Comparison of ENCODE assay signal across 9 mouse cellular contexts in the genomic region with DNA sequence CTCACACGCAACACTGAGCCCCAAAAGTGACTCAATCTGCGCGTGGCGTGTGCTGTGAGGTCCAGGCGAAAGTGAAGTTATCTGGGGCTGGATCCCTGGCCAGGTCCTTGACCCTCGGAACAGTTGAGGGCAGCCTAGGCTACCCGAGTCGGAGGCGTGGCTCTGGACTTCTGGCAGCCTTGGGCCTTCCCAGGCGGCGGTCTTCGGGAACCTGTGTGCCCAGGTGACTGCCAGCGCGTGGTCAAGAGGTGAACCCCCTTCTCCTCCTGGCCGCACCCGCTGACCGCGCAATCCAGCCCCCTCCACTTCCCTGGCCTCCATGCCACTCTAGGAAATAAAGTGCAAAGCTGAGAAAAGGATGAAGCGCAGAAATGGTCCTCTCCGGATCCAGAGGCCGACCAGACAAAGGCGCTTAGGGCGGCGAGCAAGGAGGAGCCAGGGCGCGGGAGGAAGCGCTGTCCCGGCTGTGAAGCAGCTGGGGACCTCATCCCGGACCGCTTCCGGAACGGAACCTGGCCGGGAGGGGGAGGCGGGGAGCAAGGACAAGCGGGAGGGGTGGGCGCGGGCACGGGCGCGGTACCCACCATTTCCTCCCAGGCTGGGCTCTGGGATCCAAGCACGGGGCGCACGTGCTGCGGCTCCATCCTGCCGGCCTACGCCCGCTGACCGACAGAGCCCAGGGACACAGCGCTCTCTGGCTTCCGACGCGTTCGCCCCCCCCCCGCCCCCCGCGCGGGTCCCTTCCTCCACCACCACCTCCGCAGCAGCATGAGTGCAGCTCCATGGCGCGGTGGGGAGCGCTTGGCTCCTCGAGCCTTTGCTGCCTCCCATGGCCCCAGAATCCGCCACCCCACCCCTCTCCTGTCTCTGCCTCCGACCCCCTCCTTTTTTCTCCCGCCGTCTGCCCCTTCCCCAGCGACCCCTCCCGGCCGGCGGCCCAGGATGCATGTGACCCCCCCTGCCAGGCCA. TPM values are rescaled to one million over a fixed set of nuclear protein-coding genes. Genes with fewer than 3 reads are reported as not detected.
DNase-seq lines count a peak whose midpoint lies in the region; ATAC-seq and TF ChIP-seq lines count a peak whose summit lies in the region.
"Not testable (repeated sequence)": the region's sequence is repeated elsewhere in the genome, so short reads cannot be mapped to it uniquely, and the experiment has no call there.
"Had no signal": no experiment of that assay in that cellular context is flagged by ENCODE, and none has a peak within 500 bp of the region (broad histone marks: within the 10 kb centered on the region; RNA-seq: fewer than 3 reads in every experiment).

Gene Gm10406, minus strand, starts transcription at position 669 of the 969 bp plus-strand sequence.

- not testable (repeated sequence) for H3K36me3 ChIP-seq in ES-E14 (ENCODE audit: control insufficient read depth, insufficient read depth, low read length, poor library complexity, severe bottlenecking); hindbrain, embryonic 12.5 days; liver, embryonic 12.5 days; stomach, postnatal 0 days (ENCODE audit: control insufficient read depth, insufficient read depth, low read length)

- not testable (repeated sequence) for H3K4me1 ChIP-seq in ES-E14 (ENCODE audit: control insufficient read depth in 2 of 2, insufficient read depth in 2 of 2, low read length in 2 of 2, poor library complexity in 1 of 2); hindbrain, embryonic 12.5 days; liver, embryonic 12.5 days; stomach, postnatal 0 days (replicated peaks; ENCODE audit: control insufficient read depth, insufficient read depth)

- H3K4me2 ChIP-seq in hindbrain, embryonic 12.5 days (replicated peaks), result peak within 1 kb of the TSS; percentile 77
- H3K4me2 ChIP-seq in liver, embryonic 12.5 days, result peak within 1 kb of the TSS; percentile 55
- H3K4me2 ChIP-seq in stomach, postnatal 0 days (replicated peaks; ENCODE audit: low read depth), result peak within 1 kb of the TSS; percentile 60

- not testable (repeated sequence) for ATAC-seq in hindbrain, embryonic 12.5 days (ENCODE audit: low FRiP score); liver, embryonic 12.5 days; stomach, postnatal 0 days (ENCODE audit: low FRiP score, low TSS enrichment)

- H3K27ac ChIP-seq in ES-E14 (ENCODE audit: insufficient read depth, low read depth, low read length, poor library complexity, severe bottlenecking); liver, embryonic 12.5 days; stomach, postnatal 0 days (replicated peaks): not testable (repeated sequence)
- peak within 1 kb of the TSS; percentile 57 for H3K27ac ChIP-seq in hindbrain, embryonic 12.5 days

- H3K9ac ChIP-seq in ES-E14 (ENCODE audit: insufficient read depth, low read depth, low read length, poor library complexity, severe bottlenecking), result peak within 1 kb of the TSS; percentile 76
- H3K9ac ChIP-seq in hindbrain, embryonic 12.5 days, result peak within 1 kb of the TSS; percentile 72
- not testable (repeated sequence) for H3K9ac ChIP-seq in liver, embryonic 12.5 days
- H3K9ac ChIP-seq in stomach, postnatal 0 days (ENCODE audit: low read length), result 0 out of 2 replicates have a peak within 1 kb of the TSS, but pooled peaks have one; percentile 35

- under 1% methylated on average over 38 of the region's 70 CpGs for WGBS in hindbrain, embryonic 12.5 days
- WGBS in liver, embryonic 12.5 days (ENCODE audit: insufficient replicate concordance), result 2% methylated on average over 24 of the region's 70 CpGs
- under 1% methylated on average over 50 of the region's 70 CpGs for WGBS in stomach, postnatal 0 days

- not testable (repeated sequence) for DNase-seq in ES-E14 (ENCODE audit: low read depth, low spot score)
- peak; percentile 27 for DNase-seq in embryo, embryonic 10.5 days (ENCODE audit: low spot score)
- DNase-seq in gastrocnemius, postnatal 10 days, result peak; percentile 21
- peak; percentile 17 for DNase-seq in layer of hippocampus, adult 11-12 months (ENCODE audit: low spot score)
- DNase-seq in naive thymus-derived CD4-positive, alpha-beta T cell, adult 2 months (ENCODE audit: low read depth), result peak; percentile 0
- DNase-seq in stomach, postnatal 0 days (ENCODE audit: low spot score), result peak; percentile 14

- not testable (repeated sequence) for TF ChIP-seq CTCF in stomach, postnatal 0 days (IDR thresholded peaks at IDR 0.05; ENCODE audit: low read depth)

- in situ Hi-C loops in ES-E14 (cut with MboI; ENCODE audit: low sequenced_read_pairs in 2 of 2, unreplicated experiment in 2 of 2), result not testable (repeated sequence)

- not testable (repeated sequence) for TF ChIP-seq EP300 in stomach, postnatal 0 days (optimal IDR thresholded peaks at IDR 0.05)

- H3K27me3 ChIP-seq in hindbrain, embryonic 12.5 days; stomach, postnatal 0 days (ENCODE audit: control insufficient read depth, insufficient read depth, low read length): not testable (repeated sequence)
- peaks cover 10% of the 10 kb centered on the region for H3K27me3 ChIP-seq in liver, embryonic 12.5 days (replicated peaks)

- H3K4me3 ChIP-seq in ES-E14 (ENCODE audit: insufficient read depth in 1 of 2, low read depth in 1 of 2, low read length in 2 of 2, poor library complexity in 1 of 2, severe bottlenecking in 1 of 2), result peak within 1 kb of the TSS; percentile 56 to 67
- peak within 1 kb of the TSS; percentile 51 for H3K4me3 ChIP-seq in hindbrain, embryonic 12.5 days
- peak within 1 kb of the TSS; percentile 30 for H3K4me3 ChIP-seq in liver, embryonic 12.5 days
- H3K4me3 ChIP-seq in stomach, postnatal 0 days (ENCODE audit: low read depth, low read length), result peak within 1 kb of the TSS; percentile 29

- not testable (repeated sequence) for H3K9me3 ChIP-seq in ES-E14 (ENCODE audit: control insufficient read depth, insufficient read depth, low read depth, low read length); hindbrain, embryonic 12.5 days (replicated peaks); liver, embryonic 12.5 days (replicated peaks); stomach, postnatal 0 days (ENCODE audit: control insufficient read depth, low read length)

RNA-seq across cellular contexts. Expression of gene Gm10406, which starts in this region (rescaled TPM):
- 1.5 and 3.9 TPM in 2 replicates for total RNA-seq in ES-E14 (2012; rRNA removed)
- under 1 TPM in 1 of 2 experiments, not detected in 1; 0.31 TPM for total RNA-seq in gastrocnemius, postnatal 10 days (2021)
- 1.3 and 2.5 TPM in 2 replicates for polyA plus RNA-seq in hindbrain, embryonic 12.5 days (2016; fragmentation: Nextera tagmentation; extraction: Ambion mirVana)
- polyA plus RNA-seq in liver, embryonic 12.5 days (2016; fragmentation: Nextera tagmentation; extraction: Ambion mirVana), result not detected in 2 replicates
- 0.27 and 0.44 TPM in 2 replicates for polyA plus RNA-seq in stomach, postnatal 0 days (2015; fragmentation: Nextera tagmentation; extraction: Ambion mirVana)
- total RNA-seq: neutrophil, adult 5-6 weeks had no signal

Comparison
In these comparisons a context has a peak if more than half of its experiments do, and no peak if none do; other contexts are left out.
1. Peak in DNase-seq in gastrocnemius, postnatal 10 days; RNA of the gene not detected or under 1 TPM.
2. Peak in DNase-seq, H3K4me3 ChIP-seq, H3K9ac ChIP-seq and H3K4me2 ChIP-seq in stomach, postnatal 0 days; RNA of the gene not detected or under 1 TPM.